7 mouse cellular contexts compared by ENCODE assay signal in the genomic region with DNA sequence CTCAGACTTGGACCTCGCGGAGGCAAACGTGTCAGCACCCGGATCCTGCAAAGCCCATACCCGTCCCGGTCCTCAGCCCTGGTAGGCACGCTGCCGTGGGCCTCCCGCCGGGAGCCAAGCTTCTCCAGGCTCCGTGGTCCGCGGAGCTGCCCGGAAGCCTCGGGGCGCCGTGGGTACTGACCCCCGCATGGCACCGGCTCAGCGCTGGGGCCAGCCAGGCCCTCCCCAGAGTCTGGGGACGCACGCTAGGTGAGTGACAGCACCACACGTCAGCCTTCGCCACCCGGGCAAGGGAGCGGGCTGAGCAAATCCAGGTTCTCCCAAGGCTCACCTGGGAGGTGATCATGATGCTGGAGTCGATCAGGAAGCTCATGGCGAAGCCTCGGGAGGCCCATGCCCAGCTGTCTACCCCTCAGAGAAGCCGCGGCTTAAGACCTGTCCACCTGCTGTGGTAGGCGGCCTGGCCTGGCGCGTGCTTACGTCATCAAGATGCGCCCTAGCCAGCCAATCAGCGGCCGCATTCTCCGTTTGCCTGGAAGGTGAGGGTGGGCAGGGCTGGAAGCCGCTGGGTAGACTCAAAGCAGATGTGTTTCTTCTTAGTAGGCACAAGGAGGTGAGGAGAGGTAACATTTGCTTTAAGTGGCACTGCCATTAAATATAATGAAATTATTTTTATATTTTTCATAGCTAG. TPM values are rescaled to one million over a fixed set of nuclear protein-coding genes. Genes with fewer than 3 reads are reported as not detected.
DNase-seq lines count a peak whose midpoint lies in the region; ATAC-seq lines count a peak whose summit lies in the region.

A gene (minus strand): TSS at position 496 of the 691 bp plus-strand sequence.

- H3K36me3 ChIP-seq in embryonic facial prominence, embryonic 12.5 days: no peaks in the 10 kb centered on the region
- no peaks in the 10 kb centered on the region for H3K36me3 ChIP-seq in limb, embryonic 11.5 days (ENCODE audit: control insufficient read depth, insufficient read depth, low read length)
- H3K36me3 ChIP-seq in midbrain, embryonic 14.5 days (ENCODE audit: control insufficient read depth, insufficient read depth, low read length): no peaks in the 10 kb centered on the region

- peaks cover 10% of the 10 kb centered on the region for H3K27me3 ChIP-seq in embryonic facial prominence, embryonic 12.5 days
- H3K27me3 ChIP-seq in limb, embryonic 11.5 days (ENCODE audit: control insufficient read depth, insufficient read depth, low read length): no peaks in the 10 kb centered on the region
- 0 out of 2 replicates have a peak, but pooled peaks cover 5% of the 10 kb centered on the region for H3K27me3 ChIP-seq in midbrain, embryonic 14.5 days (ENCODE audit: control insufficient read depth, insufficient read depth, low read length)

- H3K4me1 ChIP-seq in embryonic facial prominence, embryonic 12.5 days: peaks cover 9% of the 10 kb centered on the region
- H3K4me1 ChIP-seq in limb, embryonic 11.5 days (ENCODE audit: control insufficient read depth, insufficient read depth, low read length): peaks cover 4% of the 10 kb centered on the region; the same call in 1 of the 2 replicates
- H3K4me1 ChIP-seq in midbrain, embryonic 14.5 days (ENCODE audit: control insufficient read depth, insufficient read depth, low read length): peaks cover 9% of the 10 kb centered on the region

- under 1% methylated on average over 40 of the region's 40 CpGs for WGBS in embryonic facial prominence, embryonic 12.5 days
- WGBS in limb, embryonic 11.5 days: under 1% methylated on average over 40 of the region's 40 CpGs
- WGBS in midbrain, embryonic 14.5 days: under 1% methylated on average over 40 of the region's 40 CpGs

- peak; percentile 96 for DNase-seq in adrenal gland, postnatal 25 days
- DNase-seq in heart, adult 11 months: peak; percentile 100
- peak; percentile 95 for DNase-seq in kidney, adult 18-20 months
- peak; percentile 97 for DNase-seq in limb, embryonic 11.5 days (ENCODE audit: low spot score)
- DNase-seq in midbrain, embryonic 14.5 days: peak; percentile 96
- DNase-seq in spleen, adult 18-20 months: peak; percentile 86 to 91

- no peak within 1 kb of the TSS for H3K27ac ChIP-seq in embryonic facial prominence, embryonic 12.5 days
- H3K27ac ChIP-seq in limb, embryonic 11.5 days (replicated peaks; ENCODE audit: low read depth, low read length): no peak within 1 kb of the TSS
- peak within 1 kb of the TSS; percentile 64 for H3K27ac ChIP-seq in midbrain, embryonic 14.5 days (replicated peaks; ENCODE audit: low read depth, low read length)

- peak; percentile 87 for ATAC-seq in embryonic facial prominence, embryonic 12.5 days (ENCODE audit: insufficient number of reproducible peaks, insufficient read depth, low FRiP score, low TSS enrichment)
- peak; percentile 95 for ATAC-seq in limb, embryonic 11.5 days (ENCODE audit: insufficient number of reproducible peaks, low FRiP score, low TSS enrichment, low read depth)
- ATAC-seq in midbrain, embryonic 14.5 days (ENCODE audit: low FRiP score, low TSS enrichment): peak; percentile 97

- H3K9me3 ChIP-seq in embryonic facial prominence, embryonic 12.5 days: no peaks in the 10 kb centered on the region
- no peaks in the 10 kb centered on the region for H3K9me3 ChIP-seq in limb, embryonic 11.5 days (ENCODE audit: control insufficient read depth, low read length)
- H3K9me3 ChIP-seq in midbrain, embryonic 14.5 days (ENCODE audit: control insufficient read depth, low read length): no peaks in the 10 kb centered on the region

- peak within 1 kb of the TSS; percentile 90 for H3K9ac ChIP-seq in embryonic facial prominence, embryonic 12.5 days
- peak within 1 kb of the TSS; percentile 76 for H3K9ac ChIP-seq in limb, embryonic 11.5 days (ENCODE audit: low read length)
- peak within 1 kb of the TSS; percentile 92 for H3K9ac ChIP-seq in midbrain, embryonic 14.5 days (replicated peaks; ENCODE audit: low read length)

- peak within 1 kb of the TSS; percentile 81 for H3K4me2 ChIP-seq in embryonic facial prominence, embryonic 12.5 days (replicated peaks)
- H3K4me2 ChIP-seq in limb, embryonic 11.5 days (ENCODE audit: low read depth, severe bottlenecking): peak within 1 kb of the TSS; percentile 72
- H3K4me2 ChIP-seq in midbrain, embryonic 14.5 days (ENCODE audit: low read length): peak within 1 kb of the TSS; percentile 85

- peak within 1 kb of the TSS; percentile 98 for H3K4me3 ChIP-seq in embryonic facial prominence, embryonic 12.5 days
- H3K4me3 ChIP-seq in limb, embryonic 11.5 days (ENCODE audit: low read depth, low read length): peak within 1 kb of the TSS; percentile 92
- H3K4me3 ChIP-seq in midbrain, embryonic 14.5 days (replicated peaks; ENCODE audit: low read depth, low read length): peak within 1 kb of the TSS; percentile 99

RNA-seq across cellular contexts. Expression of the gene that starts here (rescaled TPM):
- 25.6 and 35.8 TPM in 2 replicates for total RNA-seq in adrenal gland, postnatal 25 days (2021)
- 40.8 and 43.1 TPM in 2 replicates for polyA plus RNA-seq in embryonic facial prominence, embryonic 12.5 days (2016; fragmentation: Nextera tagmentation; extraction: Ambion mirVana)
- 37.0 and 40.7 TPM in 2 replicates for polyA plus RNA-seq in limb, embryonic 11.5 days (2014; fragmentation: Nextera tagmentation; extraction: Ambion mirVana)
- polyA plus RNA-seq in midbrain, embryonic 14.5 days (2014; fragmentation: Nextera tagmentation; extraction: Ambion mirVana): 39.5 and 40.7 TPM in 2 replicates
